Mouse (Mus musculus) midbrain, embryonic 12.5 days (tissue): Measurements from ENCODE around the gene Tbx1. TPM values are rescaled to one million over a fixed set of nuclear protein-coding genes. Genes with fewer than 3 reads are reported as not detected.

Experiments used
- ATAC-seq: fragments of 200-750 bp; cut with Nextera tagmentation; 2 replicates; pipeline ENCODE4 v1.8.0; 2017; ENCODE audit warnings: low read depth, moderate TSS enrichment, moderate library complexity; ENCODE audit not compliant: low FRiP score
- H3K27ac ChIP-seq: fragments of 300-500 bp; sonication (generic); replicated peaks from 2 replicates; pipeline ENCODE4 v1.5.1; 2016; ENCODE audit warnings: mild to moderate bottlenecking
- H3K27me3 ChIP-seq: fragments of 300-500 bp; sonication (generic); 2 replicates; pipeline ENCODE4 v1.6.1; 2016; ENCODE audit warnings: mild to moderate bottlenecking
- H3K36me3 ChIP-seq: fragments of 300-500 bp; sonication (generic); 2 replicates; pipeline ENCODE4 v1.6.1; 2016
- H3K4me1 ChIP-seq: fragments of 300-500 bp; sonication (generic); 2 replicates; pipeline ENCODE4 v1.6.1; 2016
- H3K4me2 ChIP-seq: fragments of 300-500 bp; sonication (generic); replicated peaks from 2 replicates; pipeline ENCODE4 v1.6.1; 2016; ENCODE audit warnings: mild to moderate bottlenecking, moderate library complexity
- H3K4me3 ChIP-seq: fragments of 300-500 bp; sonication (generic); 2 replicates; pipeline ENCODE4 v1.5.1; 2016; ENCODE audit warnings: mild to moderate bottlenecking
- H3K9ac ChIP-seq: fragments of 300-500 bp; sonication (generic); replicated peaks from 2 replicates; pipeline ENCODE4 v1.6.1; 2016; ENCODE audit warnings: mild to moderate bottlenecking, moderate library complexity
- H3K9me3 ChIP-seq: fragments of 300-500 bp; sonication (generic); 2 replicates; pipeline ENCODE4 v1.6.1; 2016; ENCODE audit warnings: mild to moderate bottlenecking
- WGBS: fragments of 180-500 bp; shearing (Covaris S2); methylation state at CpG from one replicate; pipeline ENCODE4 v1.1.7; 2016; 5-methylcytosine and 5-hydroxymethylcytosine counted together
- polyA plus RNA-seq: library from polyadenylated mRNA; unstranded; fragments of >200 nt; fragmentation: Nextera tagmentation; extraction: Ambion mirVana; gene quantifications from 2 replicates; pipeline ENCODE4 v1.2.1, GENCODE M21; 2016

Gene Tbx1
- polyA plus RNA-seq, 1 experiment from 2014 or later, result 1.4 TPM

DNA sequence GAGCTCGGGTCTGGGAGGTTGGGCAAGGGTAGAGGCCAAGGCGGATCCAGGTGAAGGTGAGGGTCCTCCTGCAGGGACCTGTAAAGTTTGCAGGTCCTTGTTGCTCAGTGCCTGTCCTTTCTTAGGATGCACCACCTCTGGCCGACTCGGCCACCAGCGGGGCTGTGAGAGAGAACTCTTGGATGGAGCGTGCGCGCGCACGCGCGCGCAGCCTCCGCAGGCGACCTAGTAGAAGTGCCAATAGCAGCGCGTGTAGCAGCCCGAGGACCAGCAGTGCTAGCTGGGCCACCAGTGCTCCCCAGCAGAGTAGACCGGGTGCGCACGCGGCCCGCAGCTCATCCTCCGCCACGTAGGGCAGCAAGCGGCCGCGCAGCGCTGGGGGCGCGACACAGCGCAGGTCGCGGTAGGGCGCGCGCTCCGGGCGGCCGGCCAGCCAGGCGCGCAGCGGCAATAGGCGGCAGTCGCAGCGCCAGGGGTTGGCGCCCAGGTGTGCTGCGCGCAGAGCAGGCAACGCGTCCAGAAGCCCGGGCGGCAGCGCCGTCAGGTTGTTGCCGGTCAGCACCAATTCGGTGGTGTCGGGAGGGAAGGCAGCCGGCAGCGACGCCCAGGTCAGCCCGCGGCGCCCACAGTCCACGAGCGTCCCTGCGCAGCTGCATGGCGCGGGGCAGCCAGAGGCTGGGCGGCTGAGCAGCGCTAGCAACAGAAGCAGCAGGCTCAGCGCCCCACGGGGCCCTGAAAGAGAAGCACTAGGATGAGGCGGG, 30.3 kb upstream of the Tbx1 start:
- Histone ChIP-seq H3K9me3 (no peaks in the 10 kb centered on the region), H3K27ac (no peak overlapping the region), H3K27me3 (peaks cover 98% of the 10 kb centered on the region), H3K4me2 (peak overlapping the region; percentile 66), H3K4me3 (peak overlapping the region; percentile 44), H3K4me1 (peaks cover 23% of the 10 kb centered on the region), H3K36me3 (peaks cover 30% of the 10 kb centered on the region), H3K9ac (peak overlapping the region; percentile 50; the same call in 1 of the 2 replicates)
- under 1% methylated on average over 72 of the region's 74 CpGs for WGBS
- peak; percentile 13; the same call in 1 of the 2 replicates for ATAC-seq

DNA sequence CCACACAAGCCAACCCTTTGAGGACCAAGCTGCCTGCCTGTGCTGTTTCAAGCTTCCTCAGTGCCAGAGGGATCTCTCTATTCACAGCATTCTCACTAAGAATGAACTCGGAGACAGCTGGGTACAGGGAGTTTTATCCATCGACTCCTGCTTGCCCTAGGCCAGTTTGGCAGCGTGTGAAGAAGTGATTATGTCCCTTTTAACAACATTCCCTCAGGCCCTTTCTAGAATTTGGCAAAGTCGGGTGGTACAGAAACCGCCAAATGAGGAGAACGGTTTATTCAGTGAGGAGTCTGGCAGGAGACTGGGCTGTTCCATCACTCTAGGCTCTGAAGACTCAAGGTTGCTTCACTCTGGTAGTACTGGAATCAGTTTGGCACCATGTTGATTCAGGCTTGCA, 29.7 kb upstream of the Tbx1 start:
- Histone ChIP-seq H3K4me2 (peak overlapping the region; percentile 66), H3K4me1 (peaks cover 21% of the 10 kb centered on the region), H3K9me3 (no peaks in the 10 kb centered on the region), H3K27me3 (peaks cover 92% of the 10 kb centered on the region), H3K4me3 (peak overlapping the region; percentile 44; the same call in 1 of the 2 replicates), H3K27ac (no peak overlapping the region), H3K36me3 (peaks cover 30% of the 10 kb centered on the region), H3K9ac (no peak overlapping the region)
- no peak for ATAC-seq
- 18% methylated on average over 6 of the region's 6 CpGs for WGBS

DNA sequence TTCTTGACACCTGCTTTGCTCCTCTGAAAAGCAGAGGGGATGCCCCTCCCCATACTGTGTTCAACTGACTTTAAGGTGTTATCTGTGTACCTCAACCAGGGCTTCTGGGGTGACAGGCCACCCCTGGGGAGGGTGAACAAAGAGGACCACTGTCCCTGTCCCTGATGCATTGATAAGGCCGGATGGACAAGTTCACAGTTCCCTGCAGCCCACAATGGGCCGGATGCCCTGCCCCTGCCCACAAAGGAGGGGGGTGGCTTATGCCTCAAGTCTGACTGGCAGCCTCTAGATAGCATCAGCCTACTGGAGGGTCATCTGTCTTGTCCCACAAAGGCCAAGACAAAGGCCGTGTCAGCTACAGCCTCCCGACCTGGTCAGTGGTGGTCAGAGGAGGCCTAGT, 28.6 kb upstream of the Tbx1 start:
- WGBS, result 46% methylated on average over 4 of the region's 4 CpGs
- Histone ChIP-seq H3K4me2 (no peak overlapping the region), H3K4me3 (no peak overlapping the region), H3K9me3 (no peaks in the 10 kb centered on the region), H3K27ac (no peak overlapping the region), H3K36me3 (peaks cover 20% of the 10 kb centered on the region), H3K4me1 (peaks cover 21% of the 10 kb centered on the region), H3K27me3 (peaks cover 82% of the 10 kb centered on the region), H3K9ac (no peak overlapping the region)
- ATAC-seq, result no peak

DNA sequence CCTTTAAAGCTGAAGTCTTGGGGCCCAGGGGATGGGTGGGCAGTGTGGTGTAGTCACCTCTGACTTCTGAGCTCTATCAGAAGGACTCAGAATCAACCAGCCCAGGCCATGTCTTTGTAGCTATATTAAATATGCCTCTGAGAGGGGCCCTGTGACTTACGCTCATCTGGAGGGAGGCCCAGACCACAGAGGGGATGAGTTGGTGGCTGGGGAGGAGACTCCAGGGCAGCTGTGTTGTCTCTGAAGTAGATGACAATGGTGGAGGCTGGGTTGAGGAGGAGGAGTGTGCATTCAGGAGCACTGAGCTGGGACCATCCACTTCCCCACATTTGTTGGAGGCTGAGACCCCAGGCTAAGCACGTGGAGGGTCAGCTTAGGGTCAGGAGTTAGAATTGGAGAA, 27.8 kb upstream of the Tbx1 start:
- WGBS, result 43% methylated on average over 2 of the region's 2 CpGs
- Histone ChIP-seq H3K27me3 (peaks cover 82% of the 10 kb centered on the region), H3K4me1 (peaks cover 21% of the 10 kb centered on the region), H3K9me3 (no peaks in the 10 kb centered on the region), H3K9ac (no peak overlapping the region), H3K4me3 (no peak overlapping the region), H3K27ac (no peak overlapping the region), H3K36me3 (peaks cover 13% of the 10 kb centered on the region), H3K4me2 (no peak overlapping the region)
- no peak for ATAC-seq

DNA sequence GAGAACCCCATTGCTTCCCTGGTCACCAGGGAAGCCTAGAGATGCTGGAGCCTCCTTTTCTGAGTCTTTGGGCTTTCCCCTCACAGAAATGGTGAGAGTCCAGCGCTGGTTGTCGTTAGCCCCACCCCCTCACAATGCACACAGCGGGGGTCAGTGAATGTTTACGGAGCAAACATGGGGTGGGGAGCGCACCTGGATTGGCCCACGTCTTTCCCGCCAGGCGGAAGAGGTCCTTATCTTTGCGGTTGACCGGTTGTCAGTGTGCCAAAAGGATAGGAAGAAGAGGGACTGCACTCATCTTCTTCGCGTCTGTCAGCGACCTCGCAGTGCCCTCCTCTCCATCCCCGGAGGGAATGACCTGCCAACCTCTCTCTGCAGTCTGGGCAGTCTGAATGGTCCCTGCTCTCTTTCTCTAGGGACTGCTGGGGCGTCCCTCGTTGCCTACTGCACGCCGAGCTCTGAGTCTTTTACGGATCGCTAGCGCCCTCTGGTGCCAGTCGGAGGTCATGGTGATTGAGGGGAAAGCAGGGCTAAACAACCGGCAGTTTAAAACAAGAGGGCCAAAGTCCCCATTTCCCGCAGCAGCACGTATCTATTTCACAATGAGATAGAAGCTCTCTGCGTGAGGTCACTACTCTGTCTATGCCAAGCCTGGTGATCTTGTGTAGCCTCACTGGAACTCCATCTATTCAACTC, 27.0 kb upstream of the Tbx1 start:
- Histone ChIP-seq H3K9ac (0 out of 2 replicates have a peak overlapping the region, but pooled peaks have one; percentile 31), H3K4me1 (peaks cover 21% of the 10 kb centered on the region), H3K27ac (no peak overlapping the region), H3K36me3 (peaks cover 6% of the 10 kb centered on the region), H3K27me3 (peaks cover 80% of the 10 kb centered on the region), H3K4me3 (peak overlapping the region; percentile 18; the same call in 1 of the 2 replicates), H3K4me2 (peak overlapping the region; percentile 52), H3K9me3 (no peaks in the 10 kb centered on the region)
- ATAC-seq, result peak; percentile 39
- WGBS, result 1% methylated on average over 27 of the region's 27 CpGs

DNA sequence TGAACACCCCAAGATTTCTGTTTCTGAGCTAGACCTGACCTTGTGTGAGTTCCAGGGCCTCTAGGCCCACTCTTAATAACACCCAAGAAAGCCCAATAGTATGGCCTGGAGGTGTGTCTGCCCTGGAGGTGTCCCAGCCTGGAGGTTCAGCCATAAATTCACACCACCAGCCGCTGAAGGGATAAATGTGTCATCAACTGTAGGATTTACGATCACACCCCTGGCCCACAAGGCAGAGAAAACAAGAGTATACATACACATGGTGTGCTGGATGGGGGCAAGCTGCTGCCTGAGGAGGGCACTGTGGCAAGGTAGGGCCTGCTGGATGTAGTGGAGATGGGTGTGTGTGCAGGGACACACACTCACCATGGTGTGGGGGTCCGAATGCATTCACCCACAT, 22.8 kb upstream of the Tbx1 start:
- WGBS, result 95% methylated on average over 3 of the region's 3 CpGs
- ATAC-seq, result no peak

DNA sequence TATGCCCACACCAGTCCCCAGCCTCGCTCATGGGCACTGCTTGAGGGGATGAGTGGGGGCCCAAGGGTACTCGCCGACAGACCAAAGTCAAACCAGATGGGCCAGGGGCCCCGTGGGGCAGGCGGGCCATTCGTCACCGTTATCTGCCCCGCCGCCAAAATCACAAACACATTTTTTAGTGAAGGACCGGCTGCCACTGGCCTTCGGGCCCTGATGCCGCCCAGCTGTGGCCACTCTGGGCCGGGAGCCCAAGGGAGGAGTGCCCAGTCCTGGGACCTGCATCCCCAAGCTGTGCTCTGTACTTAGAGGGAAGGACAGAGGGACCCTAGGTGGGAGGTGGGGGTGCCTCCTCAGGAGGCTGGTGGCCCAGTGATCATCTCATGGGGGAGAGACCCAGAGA, 21.3 kb upstream of the Tbx1 start:
- WGBS, result 87% methylated on average over 13 of the region's 13 CpGs
- H3K4me3 ChIP-seq, result no peak overlapping the region
- ATAC-seq, result no peak
- no peaks in the 10 kb centered on the region for H3K9me3 ChIP-seq
- H3K36me3 ChIP-seq, result no peaks in the 10 kb centered on the region
- H3K27me3 ChIP-seq, result peaks cover 69% of the 10 kb centered on the region
- no peak overlapping the region for H3K4me2 ChIP-seq
- no peak overlapping the region for H3K27ac ChIP-seq
- peaks cover 6% of the 10 kb centered on the region; the same call in 1 of the 2 replicates for H3K4me1 ChIP-seq
- no peak overlapping the region for H3K9ac ChIP-seq

More for the DNA sequence above, 22.8 kb upstream of the Tbx1 start:
- Histone ChIP-seq H3K4me1 (peaks cover 7% of the 10 kb centered on the region), H3K36me3 (no peaks in the 10 kb centered on the region), H3K27me3 (peaks cover 75% of the 10 kb centered on the region), H3K4me2 (no peak overlapping the region), H3K9ac (no peak overlapping the region), H3K27ac (no peak overlapping the region), H3K9me3 (no peaks in the 10 kb centered on the region), H3K4me3 (no peak overlapping the region)

DNA sequence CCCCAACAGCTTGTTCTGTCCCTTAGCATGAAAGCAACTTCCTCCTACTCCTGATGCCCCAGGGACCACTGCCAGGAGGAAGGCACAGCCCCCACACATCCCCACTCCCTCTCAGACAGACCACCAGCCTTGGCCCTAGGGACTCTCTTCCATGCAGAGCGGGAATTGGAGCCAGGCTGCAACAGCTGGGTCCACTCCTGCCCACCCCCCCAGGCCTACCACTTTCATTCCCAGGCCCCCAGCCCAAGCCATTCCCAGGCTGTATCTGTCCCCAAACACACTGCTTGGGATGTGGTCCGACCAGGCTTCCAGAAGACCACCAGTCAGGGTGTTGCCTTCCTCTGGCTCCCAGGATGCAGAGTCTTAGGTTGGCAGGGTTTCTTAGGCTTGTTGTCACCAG, 18.6 kb upstream of the Tbx1 start:
- Histone ChIP-seq H3K4me3 (no peak overlapping the region), H3K27me3 (peaks cover 59% of the 10 kb centered on the region), H3K4me2 (no peak overlapping the region), H3K9me3 (no peaks in the 10 kb centered on the region), H3K27ac (no peak overlapping the region), H3K4me1 (peaks cover 6% of the 10 kb centered on the region; the same call in 1 of the 2 replicates), H3K9ac (no peak overlapping the region), H3K36me3 (no peaks in the 10 kb centered on the region)
- no peak for ATAC-seq
- 75% methylated on average over 2 of the region's 2 CpGs for WGBS

DNA sequence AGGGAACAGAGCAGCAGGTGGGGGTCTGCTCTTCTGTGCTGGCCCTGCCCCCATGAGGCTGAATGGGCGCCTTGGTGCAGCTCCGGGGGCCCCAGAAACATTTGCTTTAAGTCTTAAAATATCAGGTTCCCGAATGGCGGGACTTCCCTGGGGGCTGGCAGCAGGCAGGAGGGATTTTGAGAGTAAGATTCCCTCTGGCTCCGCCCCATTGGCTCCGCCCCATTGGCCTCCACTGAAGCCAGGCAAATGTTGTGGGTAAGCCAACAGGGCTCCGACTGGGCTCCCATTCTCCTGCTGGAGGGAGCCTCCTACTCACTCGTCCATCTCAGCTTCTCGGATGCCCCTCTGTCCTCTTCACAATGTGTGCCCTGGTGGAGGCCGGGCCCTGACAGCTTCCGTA, 17.8 kb upstream of the Tbx1 start:
- no peak for ATAC-seq
- 6% methylated on average over 11 of the region's 11 CpGs for WGBS
- Histone ChIP-seq H3K9me3 (no peaks in the 10 kb centered on the region), H3K4me1 (peaks cover 6% of the 10 kb centered on the region; the same call in 1 of the 2 replicates), H3K4me3 (no peak overlapping the region), H3K4me2 (peak overlapping the region; percentile 26), H3K27me3 (peaks cover 52% of the 10 kb centered on the region), H3K36me3 (no peaks in the 10 kb centered on the region), H3K27ac (no peak overlapping the region), H3K9ac (no peak overlapping the region)

DNA sequence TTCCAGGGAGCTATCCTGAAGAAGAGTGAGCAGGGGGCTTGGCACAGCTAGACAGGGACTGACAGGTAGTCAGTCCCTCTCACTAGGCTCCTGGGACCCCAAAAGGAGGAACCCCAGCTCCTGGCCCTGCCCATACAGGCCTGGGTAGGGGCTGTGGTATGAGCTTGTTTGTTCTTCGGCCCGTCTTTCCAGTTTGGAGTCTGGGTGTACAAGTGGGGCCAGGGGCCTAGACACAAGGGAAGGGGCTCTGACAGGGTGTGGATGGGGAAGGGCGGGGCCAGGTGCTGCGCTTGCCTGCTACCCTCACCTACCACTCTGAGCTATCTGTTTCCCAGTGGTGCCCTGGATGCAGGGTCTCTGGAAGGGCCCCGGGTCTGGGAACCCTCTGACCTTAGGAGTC, 15.2 kb upstream of the Tbx1 start:
- Histone ChIP-seq H3K4me1 (peaks cover 6% of the 10 kb centered on the region; the same call in 1 of the 2 replicates), H3K27ac (no peak overlapping the region), H3K4me3 (no peak overlapping the region), H3K36me3 (no peaks in the 10 kb centered on the region), H3K27me3 (peaks cover 40% of the 10 kb centered on the region), H3K9me3 (no peaks in the 10 kb centered on the region), H3K4me2 (no peak overlapping the region), H3K9ac (no peak overlapping the region; the same call in 1 of the 2 replicates)
- 87% methylated on average over 5 of the region's 5 CpGs for WGBS
- ATAC-seq, result no peak

DNA sequence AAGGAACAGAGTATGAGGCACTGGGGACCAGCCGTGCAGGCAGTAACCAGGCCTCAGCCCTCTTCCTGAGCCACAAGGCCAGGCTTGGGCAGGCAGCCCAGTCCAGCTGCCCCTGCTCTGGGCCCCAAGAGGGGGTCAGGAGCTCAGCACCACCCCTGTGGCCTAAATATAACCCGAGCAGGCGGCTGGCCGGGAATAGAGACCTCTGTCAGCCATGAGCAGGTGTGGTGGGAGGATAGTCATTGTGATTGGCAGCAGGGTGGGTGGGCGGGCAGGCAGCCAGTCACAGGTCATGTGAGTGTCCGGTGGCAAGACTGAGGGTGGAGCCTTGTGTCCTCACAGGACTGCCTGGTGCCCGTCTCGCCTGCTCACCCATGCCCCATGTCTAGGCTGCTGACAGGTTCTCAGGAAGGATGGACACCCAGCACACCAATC, 13.8 kb upstream of the Tbx1 start:
- H3K9ac ChIP-seq, result no peak overlapping the region
- no peaks in the 10 kb centered on the region for H3K9me3 ChIP-seq
- peaks cover 31% of the 10 kb centered on the region for H3K27me3 ChIP-seq
- ATAC-seq, result no peak
- H3K36me3 ChIP-seq, result no peaks in the 10 kb centered on the region
- 71% methylated on average over 8 of the region's 8 CpGs for WGBS
- H3K4me1 ChIP-seq, result peaks cover 6% of the 10 kb centered on the region; the same call in 1 of the 2 replicates
- H3K27ac ChIP-seq, result no peak overlapping the region
- no peak overlapping the region for H3K4me3 ChIP-seq
- H3K4me2 ChIP-seq, result no peak overlapping the region

DNA sequence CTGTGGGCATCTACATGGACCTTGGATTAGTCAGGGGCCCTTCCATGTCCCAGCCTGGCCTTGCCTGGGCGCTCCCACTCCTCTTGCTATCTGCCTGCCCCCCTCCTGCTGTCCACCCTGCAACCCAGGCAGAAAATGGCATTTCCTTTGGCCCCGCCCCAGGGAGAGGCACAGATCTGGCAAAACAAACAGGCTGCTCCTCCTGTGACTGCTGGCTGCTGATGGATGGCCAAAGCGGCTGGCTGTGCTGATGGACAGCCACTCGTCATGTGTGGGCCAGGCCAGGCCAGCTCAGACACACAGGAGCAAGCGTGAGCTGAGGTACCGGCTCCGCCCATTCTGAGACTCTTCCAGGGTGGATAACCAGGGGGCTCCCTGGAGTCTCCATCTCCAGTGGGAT, 11.0 kb upstream of the Tbx1 start:
- Histone ChIP-seq H3K36me3 (no peaks in the 10 kb centered on the region), H3K27me3 (peaks cover 25% of the 10 kb centered on the region), H3K9ac (no peak overlapping the region), H3K4me2 (no peak overlapping the region), H3K9me3 (no peaks in the 10 kb centered on the region), H3K4me3 (no peak overlapping the region), H3K27ac (no peak overlapping the region), H3K4me1 (no peaks in the 10 kb centered on the region)
- ATAC-seq, result no peak
- WGBS, result 64% methylated on average over 7 of the region's 7 CpGs
